22 mouse cellular contexts compared by ENCODE assay signal in the genomic region with DNA sequence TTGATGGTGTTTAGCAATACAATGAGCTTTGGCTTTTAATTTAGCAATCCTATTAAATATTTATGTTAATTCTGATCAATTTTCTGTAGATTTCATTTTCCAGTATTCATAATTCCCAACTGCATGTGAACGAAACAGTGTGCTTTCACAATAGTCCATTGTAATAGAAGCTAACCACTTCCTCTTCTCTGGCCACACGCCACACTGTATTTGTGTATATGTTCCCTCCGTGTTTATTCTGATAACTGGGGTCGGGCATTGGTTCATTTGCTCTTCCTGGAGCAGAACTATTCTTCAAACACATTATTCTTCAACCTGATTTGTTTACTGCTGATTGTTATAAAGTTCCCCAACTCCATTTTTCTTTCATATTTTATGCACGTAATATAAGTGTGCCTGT. TPM values are rescaled to one million over a fixed set of nuclear protein-coding genes. Genes with fewer than 3 reads are reported as not detected.
DNase-seq lines count a peak whose midpoint lies in the region; ATAC-seq and TF ChIP-seq lines count a peak whose summit lies in the region.
"Had no signal": no experiment of that assay in that cellular context is flagged by ENCODE, and none has a peak within 500 bp of the region (broad histone marks: within the 10 kb centered on the region; RNA-seq: fewer than 3 reads in every experiment).

No protein-coding gene starts in this region.

- H3K27me3 ChIP-seq in intestine, postnatal 0 days (replicated peaks; ENCODE audit: control insufficient read depth, insufficient read depth, low read length), result no peaks in the 10 kb centered on the region
- no peaks in the 10 kb centered on the region for H3K27me3 ChIP-seq in intestine, embryonic 16.5 days (replicated peaks; ENCODE audit: control insufficient read depth, insufficient read depth, low read length)
- no peaks in the 10 kb centered on the region for H3K27me3 ChIP-seq in stomach, embryonic 16.5 days (ENCODE audit: control insufficient read depth, insufficient read depth, low read length)
- H3K27me3 ChIP-seq in heart, embryonic 11.5 days (ENCODE audit: control insufficient read depth, insufficient read depth, low read length), result no peaks in the 10 kb centered on the region
- H3K27me3 ChIP-seq: embryonic facial prominence, embryonic 13.5 days; heart, embryonic 13.5 days; hindbrain, embryonic 15.5 days; intestine, embryonic 15.5 days; limb, embryonic 13.5 days; neural tube, embryonic 15.5 days had no signal

- WGBS in intestine, postnatal 0 days, result 12% methylated on average over 5 of the region's 5 CpGs
- 37% methylated on average over 5 of the region's 5 CpGs for WGBS in intestine, embryonic 16.5 days
- 25% methylated on average over 5 of the region's 5 CpGs for WGBS in stomach, embryonic 16.5 days
- 59% methylated on average over 5 of the region's 5 CpGs for whole genome bisulfite sequencing in heart, embryonic 11.5 days (ENCODE audit: insufficient replicate concordance)

- DNase-seq in lung, postnatal 36 days, result peak; percentile 51
- DNase-seq in adrenal gland, postnatal 4 days (ENCODE audit: low spot score in 2 of 2), result no peak
- DNase-seq in urinary bladder, postnatal 36 days (ENCODE audit: low spot score in 2 of 2), result no peak
- DNase-seq: cerebellum, adult 9-10 months; heart, postnatal 36 days; right cerebral cortex, postnatal 25 days; thymus, postnatal 36 days had no signal

- no peak overlapping the region for H3K4me3 ChIP-seq in intestine, postnatal 0 days (ENCODE audit: low read depth, low read length)
- H3K4me3 ChIP-seq in intestine, embryonic 16.5 days (ENCODE audit: low read length), result no peak overlapping the region
- H3K4me3 ChIP-seq in stomach, embryonic 16.5 days (replicated peaks; ENCODE audit: low read length), result no peak overlapping the region
- no peak overlapping the region for H3K4me3 ChIP-seq in heart, embryonic 11.5 days (ENCODE audit: low read depth, low read length)
- H3K4me3 ChIP-seq: embryonic facial prominence, embryonic 13.5 days; heart, embryonic 13.5 days; hindbrain, embryonic 15.5 days; intestine, embryonic 15.5 days; limb, embryonic 13.5 days; neural tube, embryonic 15.5 days had no signal

- H3K27ac ChIP-seq in intestine, postnatal 0 days (ENCODE audit: low read depth, low read length), result no peak overlapping the region
- H3K27ac ChIP-seq in intestine, embryonic 16.5 days (ENCODE audit: low read length), result no peak overlapping the region
- H3K27ac ChIP-seq in stomach, embryonic 16.5 days (ENCODE audit: low read length), result no peak overlapping the region
- H3K27ac ChIP-seq in heart, embryonic 11.5 days (ENCODE audit: low read depth, low read length), result no peak overlapping the region
- H3K27ac ChIP-seq: embryonic facial prominence, embryonic 13.5 days; heart, embryonic 13.5 days; hindbrain, embryonic 15.5 days; intestine, embryonic 15.5 days; limb, embryonic 13.5 days; liver, embryonic 14.5 days; neural tube, embryonic 15.5 days had no signal

- no peaks in the 10 kb centered on the region; the same call in none of the 2 replicates for H3K4me1 ChIP-seq in intestine, postnatal 0 days (replicated peaks; ENCODE audit: control insufficient read depth, insufficient read depth, low read length)
- peaks cover 14% of the 10 kb centered on the region; the same call in 1 of the 2 replicates for H3K4me1 ChIP-seq in intestine, embryonic 16.5 days (ENCODE audit: control insufficient read depth, insufficient read depth, low read length)
- H3K4me1 ChIP-seq in stomach, embryonic 16.5 days (ENCODE audit: control insufficient read depth, insufficient read depth, low read length), result peaks cover 27% of the 10 kb centered on the region
- H3K4me1 ChIP-seq in heart, embryonic 11.5 days (ENCODE audit: control insufficient read depth, insufficient read depth, low read length), result peaks cover 15% of the 10 kb centered on the region

- no peak overlapping the region for H3K9ac ChIP-seq in intestine, postnatal 0 days (ENCODE audit: low read depth, low read length)
- H3K9ac ChIP-seq in intestine, embryonic 16.5 days (ENCODE audit: low read depth, low read length), result no peak overlapping the region
- no peak overlapping the region for H3K9ac ChIP-seq in stomach, embryonic 16.5 days (ENCODE audit: low read length)
- no peak overlapping the region for H3K9ac ChIP-seq in heart, embryonic 11.5 days (ENCODE audit: low read depth, low read length)
- H3K9ac ChIP-seq: embryonic facial prominence, embryonic 13.5 days; heart, embryonic 13.5 days; hindbrain, embryonic 15.5 days; intestine, embryonic 15.5 days; limb, embryonic 13.5 days; liver, embryonic 14.5 days; neural tube, embryonic 15.5 days had no signal

- no peak for ATAC-seq in intestine, postnatal 0 days
- ATAC-seq in intestine, embryonic 16.5 days, result no peak
- ATAC-seq in common myeloid progenitor, adult 5-6 weeks (replicated peaks; ENCODE audit: low read depth, poor library complexity, severe bottlenecking), result peak; percentile 97
- no peak for ATAC-seq in stomach, embryonic 16.5 days (ENCODE audit: insufficient read depth, low FRiP score)
- ATAC-seq in heart, embryonic 11.5 days (replicated peaks; ENCODE audit: insufficient number of reproducible peaks, low FRiP score, low TSS enrichment), result no peak
- ATAC-seq: forebrain, embryonic 14.5 days; intestine, embryonic 15.5 days; midbrain, embryonic 16.5 days had no signal

- 0 out of 2 replicates have a peak overlapping the region, but pooled peaks have one; percentile 22 for H3K4me2 ChIP-seq in intestine, postnatal 0 days (replicated peaks; ENCODE audit: low read depth)
- H3K4me2 ChIP-seq in intestine, embryonic 16.5 days (ENCODE audit: low read depth, low read length), result no peak overlapping the region
- 0 out of 2 replicates have a peak overlapping the region, but pooled peaks have one; percentile 19 for H3K4me2 ChIP-seq in stomach, embryonic 16.5 days (ENCODE audit: low read depth, low read length)
- no peak overlapping the region for H3K4me2 ChIP-seq in heart, embryonic 11.5 days
- H3K4me2 ChIP-seq: embryonic facial prominence, embryonic 13.5 days; heart, embryonic 13.5 days; hindbrain, embryonic 15.5 days; intestine, embryonic 15.5 days; limb, embryonic 13.5 days; neural tube, embryonic 15.5 days had no signal

- TF ChIP-seq CTCF in intestine, postnatal 0 days (IDR thresholded peaks at IDR 0.05; ENCODE audit: low read depth), result no peak

- no peaks in the 10 kb centered on the region for H3K36me3 ChIP-seq in intestine, postnatal 0 days (ENCODE audit: control insufficient read depth, insufficient read depth)
- no peaks in the 10 kb centered on the region for H3K36me3 ChIP-seq in intestine, embryonic 16.5 days (ENCODE audit: control insufficient read depth, insufficient read depth, low read length)
- no peaks in the 10 kb centered on the region for H3K36me3 ChIP-seq in stomach, embryonic 16.5 days (ENCODE audit: control insufficient read depth, insufficient read depth, low read length)
- no peaks in the 10 kb centered on the region for H3K36me3 ChIP-seq in heart, embryonic 11.5 days (ENCODE audit: control insufficient read depth, insufficient read depth, low read length)
- H3K36me3 ChIP-seq: embryonic facial prominence, embryonic 13.5 days; G1E; heart, embryonic 13.5 days; hindbrain, embryonic 15.5 days; intestine, embryonic 15.5 days; limb, embryonic 13.5 days; neural tube, embryonic 15.5 days had no signal

- H3K9me3 ChIP-seq in intestine, postnatal 0 days (ENCODE audit: control insufficient read depth), result no peaks in the 10 kb centered on the region
- no peaks in the 10 kb centered on the region for H3K9me3 ChIP-seq in intestine, embryonic 16.5 days (ENCODE audit: control insufficient read depth, low read length)
- H3K9me3 ChIP-seq in stomach, embryonic 16.5 days (replicated peaks; ENCODE audit: control insufficient read depth, low read length), result no peaks in the 10 kb centered on the region
- no peaks in the 10 kb centered on the region for H3K9me3 ChIP-seq in heart, embryonic 11.5 days (replicated peaks; ENCODE audit: control insufficient read depth, low read length)
- H3K9me3 ChIP-seq: embryonic facial prominence, embryonic 13.5 days; G1E; heart, embryonic 13.5 days; hindbrain, embryonic 15.5 days; intestine, embryonic 15.5 days; limb, embryonic 13.5 days; neural tube, embryonic 15.5 days had no signal

RNA-seq across cellular contexts. Expression of gene Erbin, which starts 53.7 kb away (rescaled TPM):
- polyA plus RNA-seq in intestine, postnatal 0 days (2015; fragmentation: Nextera tagmentation; extraction: Ambion mirVana), result 28.4 and 31.1 TPM in 2 replicates
- polyA plus RNA-seq in intestine, embryonic 16.5 days (2015; fragmentation: Nextera tagmentation; extraction: Ambion mirVana), result 12.9 and 14.2 TPM in 2 replicates
- 143 and 174 TPM in 2 replicates for total RNA-seq in common myeloid progenitor, adult 5-6 weeks (2017)
- polyA plus RNA-seq in stomach, embryonic 16.5 days (2015; fragmentation: Nextera tagmentation; extraction: Ambion mirVana), result 16.3 and 18.3 TPM in 2 replicates
- total RNA-seq in adrenal gland, postnatal 4 days (2021), result 100 to 1,000 TPM; 114 to 128 TPM
- polyA plus RNA-seq in heart, embryonic 11.5 days (2014; fragmentation: Nextera tagmentation; extraction: Ambion mirVana), result 19.5 and 20.3 TPM in 2 replicates

Comparison
In these comparisons a context has a peak if more than half of its experiments do, and no peak if none do; other contexts are left out.
1. H3K4me2 ChIP-seq: peak in intestine, postnatal 0 days (single experiment) and stomach, embryonic 16.5 days (single experiment); none in intestine, embryonic 16.5 days (single experiment) and heart, embryonic 11.5 days (single experiment).